Mouse (Mus musculus) thymus, adult 2 months (tissue): Measurements from ENCODE around the gene Pdlim4.

Source experiments
- CTCF ChIP-seq: fragments of 200-500 bp; IDR thresholded peaks from 2 replicates; pipeline ENCODE4 v1.5.1; 2012; ENCODE audit warnings: mild to moderate bottlenecking, control low read depth, low read length, moderate library complexity, borderline replicate concordance; ENCODE audit not compliant: control insufficient read depth, poor library complexity, insufficient read depth; ENCODE audit errors: extremely low read depth
- POLR2A ChIP-seq: fragments of 200-500 bp; IDR thresholded peaks from 2 replicates; pipeline ENCODE4 v1.6.1; 2012; ENCODE audit warnings: mild to moderate bottlenecking, low read length, control low read depth, moderate library complexity; ENCODE audit not compliant: control insufficient read depth, poor library complexity, insufficient read depth; ENCODE audit errors: extremely low read depth

GRCm38 (mm10) chr11:54012961-54013360 is 55.9 kb downstream of the Pdlim4 start:
- TF ChIP-seq CTCF (no peak), POLR2A (no peak)
